Mouse (Mus musculus) CD4-positive, CD25-positive, alpha-beta regulatory T cell (primary cell): ENCODE measurements around the gene 8030411F24Rik. TPM values are rescaled to one million over a fixed set of nuclear protein-coding genes. Genes with fewer than 3 reads are reported as not detected.

Experiments used
- polyA plus RNA-seq: library from polyadenylated mRNA; unstranded; fragments of 100-300 nt; shearing (Covaris generic); gene quantifications from one replicate; pipeline ENCODE4 v1.2.1, GENCODE M21; 2017

8030411F24Rik gene
- not detected for polyA plus RNA-seq

DNA sequence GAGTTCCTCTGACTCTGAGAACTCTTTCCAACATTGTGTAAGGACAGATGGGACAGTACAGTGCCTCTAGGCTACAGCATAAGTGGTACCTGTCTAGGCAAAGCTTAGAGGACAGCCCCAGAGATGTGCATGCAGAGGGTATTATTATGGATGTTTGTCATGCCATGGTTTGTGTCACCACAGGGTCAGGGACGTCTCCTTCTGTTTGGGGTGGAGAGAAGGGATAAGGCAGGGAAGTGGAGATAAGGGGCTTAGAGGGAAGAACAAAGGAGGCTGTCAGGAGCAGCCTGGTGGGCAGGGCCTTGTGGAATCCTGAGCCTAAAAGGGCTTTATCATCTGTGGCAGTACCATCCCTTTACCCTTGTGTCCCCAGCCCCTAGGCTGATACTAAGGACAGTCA lies at the start of gene 8030411F24Rik:
8030411F24Rik (plus strand) TSS at position 301 of the 400 bp plus-strand sequence.

DNA sequence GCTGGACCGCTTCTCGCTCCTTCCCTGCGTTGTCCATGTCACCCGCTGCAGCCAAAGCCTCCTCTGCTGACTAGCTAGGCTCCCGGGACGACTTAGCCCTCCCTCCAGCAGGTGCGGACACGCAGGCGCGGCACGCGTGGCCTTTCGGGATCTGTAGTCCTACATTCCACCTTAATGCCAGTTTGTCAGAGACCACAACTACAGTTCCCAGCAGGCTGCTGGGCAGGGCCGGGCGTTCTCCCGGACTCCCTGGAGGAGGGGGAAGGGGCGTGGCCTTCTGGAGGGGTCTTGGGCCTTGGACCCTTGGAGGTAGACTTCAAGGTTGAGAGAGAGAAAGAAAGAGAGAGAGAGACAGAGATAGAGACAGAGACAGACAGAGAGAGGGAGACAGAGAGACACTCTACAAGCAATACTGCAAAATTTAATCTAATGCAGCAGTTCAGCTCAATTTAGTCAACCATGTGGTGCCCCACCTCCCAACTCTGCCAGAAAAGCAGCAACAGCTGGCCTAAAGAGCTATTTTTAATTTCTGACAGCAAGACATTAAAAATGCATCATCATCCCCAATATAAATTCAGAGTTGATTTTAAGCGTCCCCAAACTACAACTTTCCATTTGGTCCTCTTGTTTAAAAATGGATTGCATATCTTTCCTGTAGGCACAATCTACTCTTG lies 49.3 kb upstream of the 8030411F24Rik start, which contains the start of gene Napb:
Napb (minus strand) TSS at position 141 of the 674 bp plus-strand sequence.

DNA sequence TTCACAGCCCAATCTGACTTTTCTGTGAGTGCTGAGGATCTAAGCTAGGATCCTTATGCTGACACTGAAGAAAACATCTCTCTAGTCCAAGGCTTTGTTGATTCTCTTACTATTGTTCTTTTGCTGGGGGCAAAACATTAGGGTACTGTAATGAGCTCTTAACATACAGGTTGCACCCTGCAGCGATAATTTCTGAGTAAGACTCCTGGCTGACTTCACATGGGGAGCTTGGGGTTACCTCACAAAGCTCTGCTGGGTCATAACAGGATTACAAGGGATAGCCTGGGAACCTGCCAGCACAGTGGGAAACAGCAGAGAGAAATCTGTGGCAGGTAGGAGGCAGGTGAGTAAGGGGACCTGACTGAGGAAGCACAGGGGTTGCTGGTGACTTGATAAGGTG lies 31.8 kb upstream of the 8030411F24Rik start, which contains the start of gene Cstl1:
Cstl1 (plus strand) TSS at position 301 of the 400 bp plus-strand sequence.

DNA sequence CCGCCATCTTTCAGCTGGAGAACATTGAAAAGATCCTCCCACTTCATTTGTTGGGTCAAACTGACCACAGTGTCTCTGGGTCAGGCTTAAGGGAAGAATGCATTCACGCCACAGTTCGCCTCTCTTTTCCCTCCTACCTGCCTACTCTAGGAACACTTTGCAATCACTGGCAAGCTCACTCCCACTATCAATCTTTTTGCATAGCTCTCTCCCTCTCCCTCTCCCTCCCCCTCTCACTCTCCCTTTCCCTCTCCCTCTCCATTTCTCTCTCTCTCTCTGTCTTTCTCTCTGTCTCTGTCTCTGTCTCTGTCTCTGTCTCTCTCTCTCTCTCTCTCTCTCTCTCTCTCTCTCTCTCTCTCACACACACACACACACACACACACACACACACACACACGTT lies 10.4 kb upstream of the 8030411F24Rik start, which contains the start of gene Cst11:
Cst11 (minus strand) TSS at position 101 of the 400 bp plus-strand sequence.

DNA sequence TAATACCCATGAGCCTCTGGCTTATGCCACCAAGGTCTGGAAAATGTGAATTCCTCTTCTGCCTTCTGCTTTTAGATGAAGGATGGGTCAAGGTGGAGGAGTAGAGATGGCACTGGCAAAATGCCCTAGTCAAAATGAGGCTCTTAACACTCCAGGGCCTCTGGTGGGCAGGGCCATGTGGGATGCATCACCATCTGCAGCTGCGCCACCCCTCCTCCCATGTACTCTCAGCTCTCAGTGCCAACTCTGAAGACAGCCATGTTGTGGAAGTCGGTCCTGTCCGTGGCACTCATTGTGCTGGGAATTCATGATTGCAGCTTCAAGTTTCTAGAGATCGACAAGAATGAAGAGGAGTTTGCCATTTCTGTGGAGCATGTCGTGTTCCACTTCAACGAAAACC lies 7.3 kb downstream of the 8030411F24Rik start, which contains the start of gene Cst12:
Cst12 (plus strand) TSS at position 220 of the 400 bp plus-strand sequence.

DNA sequence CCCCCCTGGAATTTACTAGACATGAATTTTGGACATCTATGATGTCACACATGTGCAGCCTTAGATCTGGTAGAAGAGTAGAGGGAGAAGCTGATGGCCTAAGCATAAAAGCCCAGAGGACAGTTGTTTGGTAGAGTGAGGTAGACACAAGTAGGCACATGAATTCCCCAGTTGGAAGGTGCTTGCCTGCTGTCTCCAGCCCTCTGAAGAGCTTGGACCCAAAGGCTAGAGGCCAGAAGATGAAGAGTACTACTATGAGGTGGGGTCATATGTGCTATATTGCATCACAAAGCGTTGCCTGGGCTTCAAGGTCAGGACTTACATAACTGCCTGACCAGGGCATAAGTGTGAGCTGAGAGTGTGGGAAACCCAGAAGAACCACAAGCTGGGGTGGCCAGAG lies 16.7 kb downstream of the 8030411F24Rik start, which contains the start of gene Cst8:
Cst8 (plus strand) TSS at position 301 of the 400 bp plus-strand sequence.

DNA sequence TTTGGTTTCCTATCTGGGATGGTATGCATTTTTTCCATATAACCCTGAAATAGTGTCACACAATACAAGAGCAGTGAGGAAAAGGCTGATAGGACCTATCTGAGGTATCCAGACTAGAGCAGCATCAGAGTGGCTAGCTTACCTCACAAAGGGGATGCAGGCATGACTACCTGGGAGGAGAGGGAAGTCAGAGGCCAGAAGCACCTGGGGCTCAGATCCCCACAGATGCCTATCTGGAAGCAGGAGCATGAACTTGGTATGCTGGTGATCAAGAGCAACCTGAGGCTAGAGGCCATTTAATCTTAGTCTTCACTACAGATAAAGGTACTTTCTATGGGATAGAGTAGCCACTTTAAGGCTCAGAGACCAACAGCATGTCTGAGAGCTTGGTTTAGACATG lies 38.1 kb downstream of the 8030411F24Rik start, which contains the start of gene Cst13:
Cst13 (plus strand) TSS at position 173 of the 400 bp plus-strand sequence.

DNA sequence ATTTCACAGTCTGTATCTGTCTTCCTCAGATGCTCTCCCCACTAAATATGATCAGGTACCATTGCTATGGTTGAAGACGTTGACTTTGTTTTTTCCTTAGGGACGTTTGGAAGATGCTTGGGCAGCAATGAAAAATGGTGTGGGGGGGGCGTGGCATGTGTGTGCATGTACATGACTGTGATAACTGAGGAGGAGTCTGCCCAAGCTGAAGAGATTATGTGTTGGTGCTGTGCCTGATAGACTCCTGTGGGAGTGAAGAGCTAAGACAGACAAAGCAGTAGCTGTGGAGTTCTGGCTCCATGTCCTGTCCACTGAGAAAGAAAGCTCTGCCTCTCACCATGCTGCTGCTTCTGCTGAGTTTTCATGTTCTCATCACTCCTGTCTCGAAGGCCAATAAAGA lies 53.1 kb downstream of the 8030411F24Rik start, which contains the start of gene Cst9:
Cst9 (plus strand) TSS at position 236 of the 400 bp plus-strand sequence.

Other genes starting within 250 kb of the 8030411F24Rik start
- 58.2 TPM for gene Nxt1, start 109.4 kb upstream of the 8030411F24Rik start, polyA plus RNA-seq
- gene Gzf1, start 101.0 kb upstream of the 8030411F24Rik start, polyA plus RNA-seq, result 11.7 TPM
- gene Napb, start 49.5 kb upstream of the 8030411F24Rik start, polyA plus RNA-seq, result 1.6 TPM
- not detected for gene Cstl1, start 31.7 kb upstream of the 8030411F24Rik start, polyA plus RNA-seq
- not detected for gene Cst11, start 10.5 kb upstream of the 8030411F24Rik start, polyA plus RNA-seq
- gene Cst12, start 7.4 kb downstream of the 8030411F24Rik start, polyA plus RNA-seq, result not detected
- gene Cst8, start 16.8 kb downstream of the 8030411F24Rik start, polyA plus RNA-seq, result not detected
- gene Cst13, start 38.1 kb downstream of the 8030411F24Rik start, polyA plus RNA-seq, result not detected
- gene Cst9, start 53.1 kb downstream of the 8030411F24Rik start, polyA plus RNA-seq, result not detected
- not detected for gene 9230104L09Rik, start 83.0 kb downstream of the 8030411F24Rik start, polyA plus RNA-seq
- gene Cst3, start 93.7 kb downstream of the 8030411F24Rik start, polyA plus RNA-seq, result 140 TPM
- not detected for gene Gm1330, start 221.2 kb downstream of the 8030411F24Rik start, polyA plus RNA-seq
- gene Gm10750, start 235.2 kb downstream of the 8030411F24Rik start, polyA plus RNA-seq, result not detected